Mouse (Mus musculus): ENCODE results near the gene Tas2r105.

Tas2r105 gene

DNA sequence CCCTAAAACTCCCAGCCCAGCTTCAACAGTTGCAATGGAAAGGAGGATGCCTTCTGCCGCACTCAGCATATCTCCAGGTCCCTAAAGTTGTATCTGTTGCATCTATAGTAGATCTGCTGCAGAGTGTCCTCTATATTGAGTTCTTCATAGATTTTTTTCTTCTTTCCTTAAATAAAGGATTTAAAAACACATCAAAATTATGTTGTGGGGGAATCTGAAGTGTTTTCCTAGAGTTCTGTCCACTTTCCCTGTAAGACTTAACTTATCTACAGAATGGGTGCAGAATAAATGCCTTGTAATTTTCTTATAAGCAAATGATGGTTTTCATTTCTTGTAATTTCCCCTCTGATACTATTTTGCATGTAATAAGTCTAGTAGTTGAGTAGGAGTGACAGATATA, at the start of gene Tas2r105:
Gene Tas2r105, minus strand, starts transcription at position 101 of the 400 bp plus-strand sequence.
- DNase-seq, result no peak

GRCm38 (mm10) chr6:131712803-131713202, 25.5 kb upstream of the Tas2r105 start:
- DNase-seq, result no peak

DNA sequence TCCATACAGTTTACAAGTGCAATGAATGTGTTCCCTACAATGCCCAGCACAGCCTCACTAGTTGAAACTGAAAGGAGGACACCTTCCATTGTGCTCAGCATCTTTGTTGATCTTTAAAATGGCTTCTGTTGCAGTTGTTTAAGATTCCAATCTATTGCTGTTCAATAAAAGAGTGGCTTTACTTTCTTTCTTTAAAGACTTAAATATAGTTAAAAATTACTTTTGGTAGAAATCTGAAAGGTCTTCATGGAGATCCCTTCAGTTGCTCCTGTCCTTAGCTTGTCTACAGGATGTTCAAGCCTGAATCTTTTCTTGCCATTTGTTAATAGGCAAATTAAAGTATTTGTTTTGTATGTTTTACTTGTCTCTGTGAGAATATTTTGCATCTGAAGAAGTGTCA, 2.7 kb upstream of the Tas2r105 start, which contains the start of gene Tas2r114:
Gene Tas2r114, minus strand, starts transcription at position 101 of the 400 bp plus-strand sequence.
- DNase-seq, result no peak

DNA sequence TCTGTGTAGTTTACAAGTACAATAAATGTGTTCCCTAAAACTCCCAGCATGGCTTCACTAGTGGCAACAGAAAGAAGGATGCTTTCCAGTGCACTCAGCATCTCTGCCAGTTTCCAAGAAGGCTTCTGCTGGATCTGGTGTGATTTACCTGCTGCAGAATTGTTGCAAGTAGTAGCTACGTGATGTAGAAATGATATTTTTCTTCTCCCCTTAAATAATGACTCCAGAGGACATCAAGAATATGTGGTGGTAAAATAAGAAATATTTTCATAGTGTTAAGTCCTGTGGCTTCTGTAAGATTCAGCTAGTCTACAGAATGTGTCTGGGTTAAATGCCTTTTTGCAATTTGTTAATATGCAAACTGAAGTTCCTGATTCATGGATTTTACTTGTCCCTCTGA, 1.7 kb downstream of the Tas2r105 start, which contains the start of gene Tas2r104:
Gene Tas2r104, minus strand, starts transcription at position 101 of the 400 bp plus-strand sequence.
- DNase-seq, result no peak

DNA sequence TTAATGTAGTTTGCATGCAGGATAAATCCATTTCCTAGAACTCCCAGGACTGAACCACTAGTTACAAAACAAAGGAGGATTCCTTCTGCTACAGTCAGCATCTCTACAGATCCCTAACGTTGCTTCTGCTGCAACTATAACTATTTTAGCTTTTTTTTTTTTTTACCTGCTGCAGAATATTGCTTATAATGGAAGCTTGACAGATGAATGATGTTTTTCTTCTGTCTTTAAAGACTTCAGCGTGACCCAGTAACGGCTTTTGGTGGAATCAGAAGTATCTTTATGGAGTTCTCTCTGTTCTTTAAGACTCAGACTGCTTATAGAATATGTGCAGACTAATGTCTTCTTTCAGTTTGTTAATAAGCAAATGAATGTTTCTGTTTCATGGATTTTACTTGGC, 8.5 kb downstream of the Tas2r105 start, which contains the start of gene Tas2r106:
Gene Tas2r106, minus strand, starts transcription at position 101 of the 400 bp plus-strand sequence.
- no peak for DNase-seq

DNA sequence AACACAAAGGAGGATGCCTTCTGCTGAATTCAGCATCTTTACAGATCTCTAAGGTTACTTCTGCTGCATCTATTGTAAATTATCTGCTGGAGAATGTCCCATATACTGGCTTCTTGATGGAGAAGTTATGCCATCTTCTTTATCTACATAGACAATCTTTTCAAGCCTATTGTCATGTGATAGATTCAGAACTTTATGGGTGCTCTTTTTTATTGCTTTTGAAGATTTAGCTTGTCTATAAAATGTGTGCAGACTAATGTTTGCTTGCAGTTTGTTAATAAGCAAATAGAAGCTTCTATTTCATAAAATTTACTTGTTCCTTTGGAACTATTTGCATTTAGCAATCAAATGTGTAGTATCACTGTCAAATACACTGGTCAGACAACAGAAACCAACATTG, 27.2 kb downstream of the Tas2r105 start, which contains the start of gene Tas2r107:
Gene Tas2r107, minus strand, starts transcription at position 101 of the 400 bp plus-strand sequence.
- no peak for DNase-seq

All from kidney, postnatal 10 days (tissue).